Mouse (Mus musculus) kidney, adult 2 months (tissue): Measurements from ENCODE around the gene Lrat.

ENCODE experiments used
- CTCF ChIP-seq: fragments of 200-500 bp; conservative IDR thresholded peaks from 2 replicates; pipeline ENCODE4 v1.5.1; 2011; ENCODE audit warnings: low read depth, mild to moderate bottlenecking, control low read depth, low read length, moderate library complexity, mixed read lengths; ENCODE audit not compliant: insufficient read depth, insufficient read length
- POLR2A ChIP-seq: fragments of 200-500 bp; IDR thresholded peaks from one replicate; pipeline ENCODE4 v1.6.1; 2011; ENCODE audit warnings: low read depth, low read length, control low read depth

- TF ChIP-seq POLR2A (no peak), CTCF (no peak)
These were observed 48.6 kb upstream of the Lrat start for GRCm38 (mm10) chr3:82952173-82952962.
